Mouse (Mus musculus): ENCODE measurements around the gene Krt71. TPM values are rescaled to one million over a fixed set of nuclear protein-coding genes. Genes with fewer than 3 reads are reported as not detected.

Krt71 gene
- total and polyA plus RNA-seq, 3 experiments = not detected

Small RNAs within 50 kb of the gene (microRNA-seq; reads per million reads assigned to microRNA genes)
- gene Gm44323 (0 reads per million in 2 experiments), gene Gm44342 (0 reads per million in 2 experiments)

Other genes with a start within 250 kb of the Krt71 start
- not detected for gene Gm49425, start 225.8 kb downstream of the Krt71 start, total RNA-seq (2021)
- not detected in 2 replicates for gene Gm49425, start 225.8 kb downstream of the Krt71 start, polyA plus RNA-seq (2012; rRNA removed)
- not detected for gene Krt84, start 210.3 kb downstream of the Krt71 start, total RNA-seq (2021)
- gene Krt84, start 210.3 kb downstream of the Krt71 start, polyA plus RNA-seq (2012; rRNA removed) = not detected in 2 replicates
- not detected for gene Krt82, start 192.4 kb downstream of the Krt71 start, total RNA-seq (2021)
- gene Krt82, start 192.4 kb downstream of the Krt71 start, polyA plus RNA-seq (2012; rRNA removed) = not detected in 2 replicates
- gene Krt90, start 180.2 kb downstream of the Krt71 start, total RNA-seq (2021) = not detected
- gene Krt90, start 180.2 kb downstream of the Krt71 start, polyA plus RNA-seq (2012; rRNA removed) = not detected in 2 replicates
- gene Krt75, start 169.2 kb downstream of the Krt71 start, total RNA-seq (2021) = not detected
- not detected in 2 replicates for gene Krt75, start 169.2 kb downstream of the Krt71 start, polyA plus RNA-seq (2012; rRNA removed)
- gene Gm5414, start 114.9 kb downstream of the Krt71 start, total RNA-seq (2021) = not detected
- not detected in 2 replicates for gene Gm5414, start 114.9 kb downstream of the Krt71 start, polyA plus RNA-seq (2012; rRNA removed)
- not detected for gene Gm5478, start 95.7 kb downstream of the Krt71 start, total RNA-seq (2021)
- not detected in 2 replicates for gene Gm5478, start 95.7 kb downstream of the Krt71 start, polyA plus RNA-seq (2012; rRNA removed)
- not detected for gene Krt6b, start 62.8 kb downstream of the Krt71 start, total RNA-seq (2021)
- gene Krt6b, start 62.8 kb downstream of the Krt71 start, polyA plus RNA-seq (2012; rRNA removed) = not detected in 2 replicates
- gene Krt6a, start 48.8 kb downstream of the Krt71 start, total RNA-seq (2021) = not detected
- not detected in 2 replicates for gene Krt6a, start 48.8 kb downstream of the Krt71 start, polyA plus RNA-seq (2012; rRNA removed)
- not detected for gene Krt5, start 30.2 kb downstream of the Krt71 start, total RNA-seq (2021)
- gene Krt5, start 30.2 kb downstream of the Krt71 start, polyA plus RNA-seq (2012; rRNA removed) = 0.06 TPM in 1 of 2 replicates, not detected in the other
- not detected for gene Krt72, start 43.4 kb upstream of the Krt71 start, total RNA-seq (2021)
- gene Krt72, start 43.4 kb upstream of the Krt71 start, polyA plus RNA-seq (2012; rRNA removed) = not detected in 2 replicates
- not detected for gene Krt73, start 59.2 kb upstream of the Krt71 start, total RNA-seq (2021)
- not detected in 2 replicates for gene Krt73, start 59.2 kb upstream of the Krt71 start, polyA plus RNA-seq (2012; rRNA removed)
- not detected for gene Krt2, start 75.1 kb upstream of the Krt71 start, total RNA-seq (2021)
- gene Krt2, start 75.1 kb upstream of the Krt71 start, polyA plus RNA-seq (2012; rRNA removed) = not detected in 2 replicates
- gene Krt1, start 107.7 kb upstream of the Krt71 start, total RNA-seq (2021) = under 1 TPM; 0.10 to 0.17 TPM
- gene Krt1, start 107.7 kb upstream of the Krt71 start, polyA plus RNA-seq (2012; rRNA removed) = 0.68 and 1.2 TPM in 2 replicates
- not detected for gene Krt77, start 126.6 kb upstream of the Krt71 start, total RNA-seq (2021)
- not detected in 2 replicates for gene Krt77, start 126.6 kb upstream of the Krt71 start, polyA plus RNA-seq (2012; rRNA removed)
- gene Krt76, start 149.8 kb upstream of the Krt71 start, total RNA-seq (2021) = not detected
- gene Krt76, start 149.8 kb upstream of the Krt71 start, polyA plus RNA-seq (2012; rRNA removed) = not detected in 2 replicates
- gene Krt4, start 181.6 kb upstream of the Krt71 start, total RNA-seq (2021) = not detected
- gene Krt4, start 181.6 kb upstream of the Krt71 start, polyA plus RNA-seq (2012; rRNA removed) = 0.08 and 0.33 TPM in 2 replicates
- gene Krt79, start 197.2 kb upstream of the Krt71 start, total RNA-seq (2021) = 1 to 10 TPM; 1.1 to 2.3 TPM
- gene Krt79, start 197.2 kb upstream of the Krt71 start, polyA plus RNA-seq (2012; rRNA removed) = 0.26 and 1.8 TPM in 2 replicates
- not detected for gene Krt78, start 211.2 kb upstream of the Krt71 start, total RNA-seq (2021)
- not detected in 2 replicates for gene Krt78, start 211.2 kb upstream of the Krt71 start, polyA plus RNA-seq (2012; rRNA removed)